Mouse (Mus musculus): ENCODE data around the gene Zfp526. TPM values are rescaled to one million over a fixed set of nuclear protein-coding genes. Genes with fewer than 3 reads are reported as not detected.

The Zfp526 gene
- 1.7 and 2.3 TPM in 2 replicates for polyA plus RNA-seq (2015; fragmentation: Nextera tagmentation; extraction: Ambion mirVana)

GRCm38 (mm10) chr7:25221102-25221883, at the start of gene Zfp526:
Gene Zfp526 (plus strand): TSS chr7:25221425.
- ATAC-seq (ENCODE audit: low FRiP score): peak; percentile 94
- H3K4me2 ChIP-seq: peak within 1 kb of the TSS; percentile 98
- WGBS: under 1% methylated on average over 40 of the region's 45 CpGs

DNA sequence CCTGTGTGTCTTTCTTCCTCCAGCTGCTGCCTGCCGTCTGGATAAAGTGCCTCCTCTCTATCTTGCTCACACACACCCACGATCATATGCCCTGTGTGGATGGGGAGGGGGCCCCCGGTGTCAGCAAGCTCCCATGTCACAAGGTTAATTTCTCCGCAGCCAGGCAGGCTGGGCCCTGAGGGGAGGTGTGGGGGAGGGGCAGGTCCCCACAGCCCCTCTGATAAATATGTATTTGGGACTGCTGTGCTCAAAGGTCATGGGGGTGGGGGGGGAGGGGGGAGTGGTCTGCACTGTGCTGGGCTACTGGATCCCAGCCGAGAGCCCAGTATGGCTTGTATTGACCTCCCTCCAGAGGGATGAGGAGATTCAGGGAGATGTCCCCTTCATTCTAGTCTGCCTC, 48.6 kb upstream of the Zfp526 start:
- no peak for ATAC-seq (ENCODE audit: low FRiP score)
- WGBS: 22% methylated on average over 5 of the region's 5 CpGs
- Histone ChIP-seq H3K4me2 (0 out of 2 replicates have a peak overlapping the region, but pooled peaks have one; percentile 11), H3K36me3 (no peaks in the 10 kb centered on the region), H3K9ac (replicated peaks) (no peak overlapping the region), H3K27me3 (replicated peaks) (no peaks in the 10 kb centered on the region), H3K27ac (replicated peaks) (peak overlapping the region; percentile 39), H3K4me3 (replicated peaks) (no peak overlapping the region), H3K9me3 (replicated peaks) (no peaks in the 10 kb centered on the region), H3K4me1 (peaks cover 47% of the 10 kb centered on the region)

More at GRCm38 (mm10) chr7:25221102-25221883, at the start of gene Zfp526:
- H3K4me3 ChIP-seq (replicated peaks): peak within 1 kb of the TSS; percentile 57
- H3K36me3 ChIP-seq: peaks cover 29% of the 10 kb centered on the region
- no peaks in the 10 kb centered on the region for H3K27me3 ChIP-seq (replicated peaks)
- H3K4me1 ChIP-seq: peaks cover 43% of the 10 kb centered on the region
- peak within 1 kb of the TSS; percentile 81 for H3K9ac ChIP-seq (replicated peaks)
- H3K9me3 ChIP-seq (replicated peaks): no peaks in the 10 kb centered on the region
- peak within 1 kb of the TSS; percentile 95 for H3K27ac ChIP-seq (replicated peaks)

DNA sequence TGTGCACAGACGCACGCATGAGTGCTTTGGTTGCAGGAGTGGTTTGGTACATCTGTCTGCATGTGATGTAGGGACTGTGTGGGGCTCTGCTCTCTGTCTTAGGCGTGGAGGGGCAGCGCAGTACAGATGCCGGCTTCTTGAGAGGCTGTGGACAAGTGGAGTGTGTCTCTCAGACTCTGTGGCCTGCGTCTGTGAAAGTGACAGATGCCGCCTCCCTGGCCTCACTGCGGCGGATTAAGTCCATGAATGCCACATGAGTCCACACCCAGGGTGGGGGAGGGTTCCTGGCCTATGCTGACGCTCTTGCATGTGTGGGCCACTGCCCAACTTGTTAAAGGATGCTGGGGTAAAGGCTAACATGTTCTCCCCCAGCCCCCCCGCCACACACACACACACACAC, 46.9 kb upstream of the Zfp526 start:
- Histone ChIP-seq H3K4me3 (replicated peaks) (no peak overlapping the region), H3K36me3 (no peaks in the 10 kb centered on the region), H3K9me3 (replicated peaks) (no peaks in the 10 kb centered on the region), H3K4me1 (peaks cover 49% of the 10 kb centered on the region), H3K4me2 (peak overlapping the region; percentile 24), H3K9ac (replicated peaks) (no peak overlapping the region), H3K27ac (replicated peaks) (peak overlapping the region; percentile 39), H3K27me3 (replicated peaks) (no peaks in the 10 kb centered on the region)
- ATAC-seq (ENCODE audit: low FRiP score): no peak
- 34% methylated on average over 11 of the region's 11 CpGs for WGBS

GRCm38 (mm10) chr7:25178317-25178716, 42.9 kb upstream of the Zfp526 start:
- Histone ChIP-seq H3K4me2 (peak overlapping the region; percentile 66), H3K27me3 (replicated peaks) (peaks cover 12% of the 10 kb centered on the region; the same call in 1 of the 2 replicates), H3K4me1 (peaks cover 65% of the 10 kb centered on the region), H3K9ac (replicated peaks) (peak overlapping the region; percentile 81), H3K36me3 (no peaks in the 10 kb centered on the region), H3K4me3 (replicated peaks) (peak overlapping the region; percentile 62), H3K27ac (replicated peaks) (peak overlapping the region; percentile 99), H3K9me3 (replicated peaks) (no peaks in the 10 kb centered on the region)
- WGBS: 1% methylated on average over 15 of the region's 17 CpGs
- no peak for ATAC-seq (ENCODE audit: low FRiP score)

DNA sequence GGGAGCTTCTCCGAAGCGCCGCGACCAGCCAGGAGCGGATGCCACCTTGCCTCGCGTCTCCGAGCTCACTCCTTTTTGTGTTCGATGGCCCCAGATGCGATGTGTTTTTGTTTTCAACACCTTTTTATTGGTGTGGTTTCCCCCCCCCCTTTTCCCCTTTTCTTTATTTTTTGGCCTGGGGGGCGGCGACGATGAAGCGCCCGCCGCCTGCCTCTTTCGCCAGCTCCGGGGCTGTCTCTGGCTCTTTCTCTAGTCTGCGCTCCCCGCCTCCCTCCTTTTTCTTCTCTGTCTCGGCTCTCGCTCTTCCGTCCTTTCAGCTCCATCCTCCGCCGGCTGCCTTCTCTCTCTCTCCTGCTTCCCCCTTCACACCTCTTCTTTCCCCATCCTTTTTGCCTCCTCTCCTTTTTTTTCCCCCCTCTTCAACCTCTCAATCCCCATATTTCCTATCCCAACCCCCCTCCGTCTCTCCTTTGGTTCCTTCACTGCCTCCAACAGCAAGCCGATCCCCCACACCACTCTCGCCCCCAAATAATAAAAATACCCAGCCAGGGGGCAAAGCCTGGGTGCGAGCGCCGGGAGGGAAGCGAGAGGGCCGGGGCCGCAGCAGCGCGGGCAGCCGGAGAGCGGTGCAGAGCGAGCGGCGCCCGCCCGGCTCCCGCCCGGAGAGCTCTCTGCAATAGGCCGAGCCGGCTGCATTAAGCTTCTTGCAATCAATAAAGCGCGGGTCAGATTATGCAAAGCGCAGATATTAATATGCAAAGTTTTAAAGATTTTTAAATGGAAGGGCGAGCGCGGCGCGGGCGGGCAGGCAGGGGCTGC, 42.2 kb upstream of the Zfp526 start:
- Histone ChIP-seq H3K4me3 (replicated peaks) (peak overlapping the region; percentile 62), H3K9ac (replicated peaks) (peak overlapping the region; percentile 81), H3K27ac (replicated peaks) (peak overlapping the region; percentile 99), H3K4me1 (peaks cover 65% of the 10 kb centered on the region), H3K27me3 (replicated peaks) (peaks cover 16% of the 10 kb centered on the region; the same call in 1 of the 2 replicates), H3K4me2 (peak overlapping the region; percentile 66), H3K36me3 (no peaks in the 10 kb centered on the region), H3K9me3 (replicated peaks) (no peaks in the 10 kb centered on the region)
- under 1% methylated on average over 50 of the region's 56 CpGs for WGBS
- ATAC-seq (ENCODE audit: low FRiP score): peak; percentile 66

DNA sequence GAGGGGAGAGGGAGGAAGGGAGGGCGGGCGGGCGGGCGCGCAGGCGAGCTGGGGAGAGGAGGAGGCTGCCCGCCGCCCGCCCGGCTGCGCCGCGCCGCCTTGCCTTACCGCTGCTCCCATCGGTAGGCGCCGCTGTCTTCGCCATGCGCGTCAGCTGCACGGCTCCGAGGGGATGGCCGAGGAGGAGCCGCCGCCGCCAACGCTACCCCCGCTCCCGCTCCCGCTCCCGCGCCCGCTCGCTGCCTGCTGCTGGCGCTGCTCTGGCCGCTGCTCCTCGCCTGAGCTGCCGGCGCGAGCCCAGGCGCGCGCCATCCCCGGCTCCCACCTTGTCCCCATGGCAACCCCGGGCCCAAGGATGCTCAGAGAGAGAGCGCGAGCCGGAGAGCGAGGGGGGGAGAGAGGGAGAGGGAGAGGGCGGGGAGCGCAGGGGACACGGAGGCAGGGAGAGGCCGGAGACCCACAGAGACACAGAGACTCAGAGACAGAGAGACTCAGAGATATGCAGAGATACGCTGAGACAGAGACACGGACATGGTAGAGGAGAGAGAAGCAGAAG, 41.5 kb upstream of the Zfp526 start, which contains the start of gene Pou2f2:
Gene Pou2f2 (minus strand): TSS at position 121 of the 556 bp plus-strand sequence.
- peaks cover 58% of the 10 kb centered on the region for H3K4me1 ChIP-seq
- H3K4me2 ChIP-seq: peak within 1 kb of the TSS; percentile 66
- H3K27me3 ChIP-seq (replicated peaks): peaks cover 16% of the 10 kb centered on the region; the same call in 1 of the 2 replicates
- under 1% methylated on average over 51 of the region's 56 CpGs for WGBS
- H3K9me3 ChIP-seq (replicated peaks): no peaks in the 10 kb centered on the region
- ATAC-seq (ENCODE audit: low FRiP score): peak; percentile 92
- H3K27ac ChIP-seq (replicated peaks): peak within 1 kb of the TSS; percentile 99
- peak within 1 kb of the TSS; percentile 62 for H3K4me3 ChIP-seq (replicated peaks)
- H3K36me3 ChIP-seq: no peaks in the 10 kb centered on the region
- H3K9ac ChIP-seq (replicated peaks): peak within 1 kb of the TSS; percentile 81

DNA sequence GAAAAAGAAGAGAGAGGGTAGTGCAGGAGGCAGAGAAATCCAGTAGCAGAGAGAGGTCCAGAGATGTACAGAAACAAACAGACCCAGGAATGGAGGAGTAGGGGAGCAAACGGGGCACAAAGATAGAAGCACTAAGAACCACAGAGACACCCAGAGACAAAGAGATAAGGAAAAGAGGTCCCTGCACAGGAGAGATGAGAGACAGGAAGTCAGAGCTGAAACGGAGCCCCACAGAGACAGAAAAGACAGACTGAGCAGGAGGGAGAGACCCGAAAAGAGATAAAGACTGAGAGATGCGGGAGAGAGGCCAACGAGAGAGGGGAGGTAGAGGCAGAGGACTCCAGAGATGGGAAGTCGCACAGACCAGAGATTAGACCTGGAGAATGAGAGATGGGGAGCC, 40.7 kb upstream of the Zfp526 start:
- no peaks in the 10 kb centered on the region for H3K9me3 ChIP-seq (replicated peaks)
- peak overlapping the region; percentile 66 for H3K4me2 ChIP-seq
- ATAC-seq (ENCODE audit: low FRiP score): no peak
- no peaks in the 10 kb centered on the region for H3K36me3 ChIP-seq
- peak overlapping the region; percentile 81; the same call in 1 of the 2 replicates for H3K9ac ChIP-seq (replicated peaks)
- H3K27ac ChIP-seq (replicated peaks): peak overlapping the region; percentile 99
- H3K27me3 ChIP-seq (replicated peaks): peaks cover 16% of the 10 kb centered on the region; the same call in 1 of the 2 replicates
- H3K4me1 ChIP-seq: peaks cover 51% of the 10 kb centered on the region
- 4% methylated on average over 6 of the region's 6 CpGs for WGBS
- peak overlapping the region; percentile 62 for H3K4me3 ChIP-seq (replicated peaks)

- peak overlapping the region; percentile 66 for H3K4me2 ChIP-seq
- no peaks in the 10 kb centered on the region for H3K36me3 ChIP-seq
- no peak overlapping the region for H3K27ac ChIP-seq (replicated peaks)
- peak overlapping the region; percentile 30 for H3K4me3 ChIP-seq (replicated peaks)
- peak overlapping the region; percentile 34; the same call in 1 of the 2 replicates for H3K9ac ChIP-seq (replicated peaks)
- peaks cover 16% of the 10 kb centered on the region; the same call in 1 of the 2 replicates for H3K27me3 ChIP-seq (replicated peaks)
- peaks cover 42% of the 10 kb centered on the region for H3K4me1 ChIP-seq
- ATAC-seq (ENCODE audit: low FRiP score): no peak
- no peaks in the 10 kb centered on the region for H3K9me3 ChIP-seq (replicated peaks)
- WGBS: 2% methylated on average over 15 of the region's 15 CpGs
These were observed 39.9 kb upstream of the Zfp526 start for GRCm38 (mm10) chr7:25181331-25181790.

GRCm38 (mm10) chr7:25181814-25182213, 39.4 kb upstream of the Zfp526 start:
- Histone ChIP-seq H3K36me3 (no peaks in the 10 kb centered on the region), H3K27me3 (replicated peaks) (peaks cover 16% of the 10 kb centered on the region; the same call in 1 of the 2 replicates), H3K4me2 (peak overlapping the region; percentile 66), H3K4me1 (peaks cover 38% of the 10 kb centered on the region), H3K27ac (replicated peaks) (no peak overlapping the region), H3K4me3 (replicated peaks) (peak overlapping the region; percentile 30), H3K9me3 (replicated peaks) (no peaks in the 10 kb centered on the region), H3K9ac (replicated peaks) (peak overlapping the region; percentile 34; the same call in 1 of the 2 replicates)
- WGBS: 5% methylated on average over 21 of the region's 21 CpGs
- no peak for ATAC-seq (ENCODE audit: low FRiP score)

- peaks cover 26% of the 10 kb centered on the region for H3K4me1 ChIP-seq
- H3K4me2 ChIP-seq: no peak overlapping the region
- H3K36me3 ChIP-seq: no peaks in the 10 kb centered on the region
- no peak overlapping the region for H3K9ac ChIP-seq (replicated peaks)
- ATAC-seq (ENCODE audit: low FRiP score): no peak
- no peaks in the 10 kb centered on the region for H3K9me3 ChIP-seq (replicated peaks)
- WGBS: 85% methylated on average over 6 of the region's 6 CpGs
- H3K4me3 ChIP-seq (replicated peaks): no peak overlapping the region
- H3K27me3 ChIP-seq (replicated peaks): peaks cover 16% of the 10 kb centered on the region; the same call in 1 of the 2 replicates
- H3K27ac ChIP-seq (replicated peaks): no peak overlapping the region
These were observed 37.1 kb upstream of the Zfp526 start for GRCm38 (mm10) chr7:25184091-25184490.

All from neural tube, embryonic 15.5 days (tissue).